ENCODE assay signal across 8 mouse cellular contexts in the genomic region with DNA sequence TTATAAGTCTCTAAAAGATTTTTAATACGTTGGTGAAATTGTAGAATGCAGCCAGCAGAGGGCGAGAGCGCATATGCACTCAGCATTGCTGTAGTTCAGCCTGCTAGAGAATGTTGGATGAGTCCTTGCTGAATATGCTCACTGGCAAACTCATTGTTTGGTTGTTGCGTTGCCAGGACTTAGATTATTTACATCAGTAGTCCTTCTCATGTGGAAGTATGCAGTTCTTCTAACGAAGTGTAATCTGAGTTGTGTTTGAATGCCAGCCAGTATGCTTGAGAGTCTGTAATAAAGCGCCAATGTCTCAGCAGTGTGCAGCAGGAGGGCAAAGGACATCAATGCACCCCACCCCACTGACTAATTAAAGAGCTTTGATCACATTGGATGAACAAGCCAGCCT.
A peak's percentile ranks its signal among the peaks of the same experiment; 100 is the strongest.
DNase-seq lines count a peak whose midpoint lies in the region; ATAC-seq and TF ChIP-seq lines count a peak whose summit lies in the region.

No protein-coding gene starts in this region.

- no peak overlapping the region for H3K9ac ChIP-seq in ES-E14 (ENCODE audit: insufficient read depth, low read depth, low read length, poor library complexity, severe bottlenecking)
- H3K9ac ChIP-seq in embryonic facial prominence, embryonic 11.5 days (replicated peaks; ENCODE audit: low read length) = no peak overlapping the region
- H3K9ac ChIP-seq in hindbrain, embryonic 14.5 days = no peak overlapping the region

- H3K9me3 ChIP-seq in ES-E14 (ENCODE audit: control insufficient read depth, insufficient read depth, low read depth, low read length) = no peaks in the 10 kb centered on the region
- no peaks in the 10 kb centered on the region for H3K9me3 ChIP-seq in embryonic facial prominence, embryonic 11.5 days (replicated peaks; ENCODE audit: control insufficient read depth, low read length)
- no peaks in the 10 kb centered on the region for H3K9me3 ChIP-seq in hindbrain, embryonic 14.5 days (ENCODE audit: control insufficient read depth, low read length)

- peak; percentile 17 for DNase-seq in ES-E14 (ENCODE audit: low read depth, low spot score)
- DNase-seq in adrenal gland, postnatal 14 days = peak; percentile 73
- peak; percentile 81 for DNase-seq in embryonic facial prominence, embryonic 11.5 days (ENCODE audit: low spot score)
- DNase-seq in hindbrain, embryonic 14.5 days (ENCODE audit: low spot score) = peak; percentile 88
- peak; percentile 69 to 79 for DNase-seq in layer of hippocampus, postnatal 10 days (ENCODE audit: low spot score in 2 of 2)
- DNase-seq in lung, postnatal 4 days = peak; percentile 67 to 72
- peak; percentile 76 for DNase-seq in right cerebral cortex, postnatal 14 days

- in situ Hi-C loops in ES-E14 (cut with MboI; ENCODE audit: low sequenced_read_pairs in 2 of 2, unreplicated experiment in 2 of 2) = loop anchor here in 1 of 2 experiments (25.0 kb wide), 1 partner anchor 1145 kb away; no protein-coding TSS in a partner anchor

- H3K4me3 ChIP-seq in ES-E14 (ENCODE audit: insufficient read depth in 1 of 2, low read depth in 1 of 2, low read length in 2 of 2, poor library complexity in 1 of 2, severe bottlenecking in 1 of 2) = no peak overlapping the region
- no peak overlapping the region for H3K4me3 ChIP-seq in embryonic facial prominence, embryonic 11.5 days (ENCODE audit: low read depth, low read length)
- no peak overlapping the region for H3K4me3 ChIP-seq in hindbrain, embryonic 14.5 days (replicated peaks; ENCODE audit: low read length)

- no peak for ATAC-seq in embryonic facial prominence, embryonic 11.5 days (replicated peaks; ENCODE audit: insufficient number of reproducible peaks, low FRiP score, low TSS enrichment, low read depth)
- ATAC-seq in hindbrain, embryonic 14.5 days (ENCODE audit: low FRiP score) = peak; percentile 88
- no peak for ATAC-seq in erythroblast, adult 5-6 weeks (replicated peaks; ENCODE audit: low FRiP score, poor library complexity, severe bottlenecking)

- 14% methylated on average over 6 of the region's 6 CpGs for WGBS in embryonic facial prominence, embryonic 11.5 days
- 8% methylated on average over 6 of the region's 6 CpGs for WGBS in hindbrain, embryonic 14.5 days

- no peaks in the 10 kb centered on the region for H3K36me3 ChIP-seq in ES-E14 (ENCODE audit: control insufficient read depth, insufficient read depth, low read length, poor library complexity, severe bottlenecking)
- no peaks in the 10 kb centered on the region for H3K36me3 ChIP-seq in embryonic facial prominence, embryonic 11.5 days (replicated peaks; ENCODE audit: control insufficient read depth, insufficient read depth, low read depth, low read length)
- H3K36me3 ChIP-seq in hindbrain, embryonic 14.5 days (replicated peaks; ENCODE audit: control insufficient read depth, insufficient read depth) = no peaks in the 10 kb centered on the region

- no peak overlapping the region for H3K27ac ChIP-seq in ES-E14 (ENCODE audit: insufficient read depth, low read depth, low read length, poor library complexity, severe bottlenecking)
- H3K27ac ChIP-seq in embryonic facial prominence, embryonic 11.5 days (replicated peaks; ENCODE audit: low read depth, low read length) = no peak overlapping the region
- H3K27ac ChIP-seq in hindbrain, embryonic 14.5 days = no peak overlapping the region

- no peaks in the 10 kb centered on the region for H3K27me3 ChIP-seq in embryonic facial prominence, embryonic 11.5 days (ENCODE audit: control insufficient read depth, insufficient read depth, low read length)
- no peaks in the 10 kb centered on the region for H3K27me3 ChIP-seq in hindbrain, embryonic 14.5 days (ENCODE audit: control insufficient read depth, insufficient read depth, low read length)

- no peaks in the 10 kb centered on the region for H3K4me1 ChIP-seq in ES-E14 (ENCODE audit: control insufficient read depth in 2 of 2, insufficient read depth in 2 of 2, low read length in 2 of 2, poor library complexity in 1 of 2)
- H3K4me1 ChIP-seq in embryonic facial prominence, embryonic 11.5 days (ENCODE audit: control insufficient read depth, insufficient read depth, low read length) = no peaks in the 10 kb centered on the region
- no peaks in the 10 kb centered on the region for H3K4me1 ChIP-seq in hindbrain, embryonic 14.5 days (replicated peaks; ENCODE audit: control insufficient read depth, insufficient read depth, low read length)

- H3K4me2 ChIP-seq in embryonic facial prominence, embryonic 11.5 days (ENCODE audit: low read depth, low read length) = no peak overlapping the region
- peak overlapping the region; percentile 34 for H3K4me2 ChIP-seq in hindbrain, embryonic 14.5 days (replicated peaks)

TF ChIP-seq in ES-E14, 5 proteins besides CTCF, POLR2A, EP300 and RAD21:
- peak; percentile 38; the same call in 1 of the 2 replicates for TF ChIP-seq ZC3H11A (IDR thresholded peaks at IDR 0.05; ENCODE audit: borderline replicate concordance, low read depth, low read length)
- no peak for TF ChIP-seq ZNF384 (IDR thresholded peaks at IDR 0.05; ENCODE audit: low read depth, low read length)
- TF ChIP-seq MAFK (IDR thresholded peaks at IDR 0.05; ENCODE audit: insufficient read depth, low read depth, low read length) = no peak
- TF ChIP-seq HCFC1 (IDR thresholded peaks at IDR 0.05; ENCODE audit: borderline replicate concordance, insufficient read depth, low read length) = no peak
- TF ChIP-seq CHD2 (IDR thresholded peaks at IDR 0.05; ENCODE audit: low read depth, low read length) = no peak

Comparison
In these comparisons a context has a peak if more than half of its experiments do, and no peak if none do; other contexts are left out.
1. DNase-seq: peak in every context shown above with its lines; median percentile 88 in hindbrain, embryonic 14.5 days; 81 in embryonic facial prominence, embryonic 11.5 days; 76 in right cerebral cortex, postnatal 14 days; 74 in layer of hippocampus, postnatal 10 days; 73 in adrenal gland, postnatal 14 days; 70 in lung, postnatal 4 days; 17 in ES-E14.